Mouse (Mus musculus) ES-E14 (cell line): ENCODE measurements around the gene Dnajc6. TPM values are rescaled to one million over a fixed set of nuclear protein-coding genes. Genes with fewer than 3 reads are reported as not detected.

Experiments used
- DNase-seq: peaks from one replicate; pipeline ENCODE4 v3.0.0-alpha.2; 2013; ENCODE audit warnings: low read depth, low spot score
- H3K27ac ChIP-seq: 2 replicates; pipeline ENCODE4 v1.5.1; 2012; ENCODE audit warnings: low read depth, mild to moderate bottlenecking, low read length, moderate library complexity, mixed read lengths; ENCODE audit not compliant: poor library complexity, insufficient read depth, severe bottlenecking
- H3K36me3 ChIP-seq: 2 replicates; pipeline ENCODE4 v1.6.1; 2012; ENCODE audit warnings: mild to moderate bottlenecking, low read length, moderate library complexity, mixed read lengths; ENCODE audit not compliant: control insufficient read depth, poor library complexity, insufficient read depth, severe bottlenecking
- H3K4me1 ChIP-seq, 2 experiments: fragments of 150-350 bp in 1 of 2; sonication (generic) in 1 of 2; 2 replicates each; pipeline ENCODE4 v1.6.1; 2012; ENCODE audit warnings: low read length in 2 of 2, mild to moderate bottlenecking in 1 of 2, mixed read lengths in 1 of 2; ENCODE audit not compliant: control insufficient read depth in 2 of 2, insufficient read depth in 2 of 2, poor library complexity in 1 of 2
- H3K4me3 ChIP-seq, 2 experiments: fragments of 150-350 bp in 1 of 2; sonication (generic) in 1 of 2; 2 replicates each; pipeline ENCODE4 v1.5.1; 2012; ENCODE audit warnings: low read length in 2 of 2, low read depth in 1 of 2, mild to moderate bottlenecking in 1 of 2, mixed read lengths in 1 of 2; ENCODE audit not compliant: insufficient read depth in 1 of 2, poor library complexity in 1 of 2, severe bottlenecking in 1 of 2
- H3K9ac ChIP-seq: 2 replicates; pipeline ENCODE4 v1.6.1; 2012; ENCODE audit warnings: low read depth, mild to moderate bottlenecking, low read length, mixed read lengths; ENCODE audit not compliant: poor library complexity, insufficient read depth, severe bottlenecking
- H3K9me3 ChIP-seq: fragments of 150-350 bp; sonication (generic); 2 replicates; pipeline ENCODE4 v1.6.1; 2012; ENCODE audit warnings: low read depth, mild to moderate bottlenecking, low read length; ENCODE audit not compliant: control insufficient read depth, insufficient read depth
- CHD2 ChIP-seq: IDR thresholded peaks from 2 replicates; pipeline ENCODE4 v1.6.1; 2014; ENCODE audit warnings: mild to moderate bottlenecking, low read depth, low read length, inconsistent platforms
- HCFC1 ChIP-seq: IDR thresholded peaks from 2 replicates; pipeline ENCODE4 v1.6.1; 2012; ENCODE audit warnings: low read length, inconsistent platforms, borderline replicate concordance; ENCODE audit not compliant: insufficient read depth
- MAFK ChIP-seq: IDR thresholded peaks from 2 replicates; pipeline ENCODE4 v1.6.1; 2014; ENCODE audit warnings: mild to moderate bottlenecking, low read depth, low read length, inconsistent platforms; ENCODE audit not compliant: insufficient read depth
- ZC3H11A ChIP-seq: IDR thresholded peaks from 2 replicates; pipeline ENCODE4 v1.6.1; 2012; ENCODE audit warnings: low read depth, mild to moderate bottlenecking, inconsistent platforms, low read length, borderline replicate concordance
- ZNF384 ChIP-seq: IDR thresholded peaks from 2 replicates; pipeline ENCODE4 v1.6.1; 2012; ENCODE audit warnings: low read depth, low read length, inconsistent platforms
- in situ Hi-C, 2 experiments: fragments of 600-800 bp; cut with MboI; formaldehyde crosslinking; loops; one replicate each; pipeline ENCODE4 v1.15.1; 2025; ENCODE audit warnings: low sequenced_read_pairs in 2 of 2, inconsistent platforms in 1 of 2; ENCODE audit not compliant: unreplicated experiment in 2 of 2
- total RNA-seq: library from RNA; depleted of rRNA; stranded (reverse); fragments of 300-350 nt; gene quantifications from 2 replicates; pipeline ENCODE4 v1.2.3, GENCODE M21; 2012

The Dnajc6 gene
- total RNA-seq, 1 experiment, result 7.2 TPM

DNA sequence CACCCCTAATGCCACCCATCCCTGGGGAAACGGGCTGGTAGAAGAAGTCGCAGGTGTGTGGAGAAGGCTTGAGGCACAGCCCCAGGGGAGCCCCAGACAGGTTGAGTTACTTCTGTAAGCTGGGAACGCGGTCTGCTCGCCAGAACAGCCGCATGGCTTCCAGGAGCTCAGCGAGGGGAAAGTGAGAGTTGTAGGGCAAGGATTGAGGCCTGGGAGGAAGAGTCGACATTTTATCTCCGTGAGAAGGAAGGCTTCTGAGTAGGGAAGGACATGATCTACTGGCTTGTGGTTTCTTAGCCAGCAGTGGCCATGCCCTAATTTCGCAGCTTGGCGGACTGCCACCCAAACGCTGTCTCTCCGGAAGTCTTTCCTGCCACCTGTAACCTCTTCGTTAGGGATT is 888 bp downstream of the Dnajc6 start:
- TF ChIP-seq HCFC1 (no peak), CHD2 (no peak), ZNF384 (no peak), ZC3H11A (no peak), MAFK (no peak)
- H3K4me3 ChIP-seq, result peak overlapping the region; percentile 87 to 92
- H3K27ac ChIP-seq, result no peak overlapping the region
- H3K9ac ChIP-seq, result peak overlapping the region; percentile 62
- H3K36me3 ChIP-seq, result no peaks in the 10 kb centered on the region
- in situ Hi-C loops, result no loop called here
- peaks cover 0 to 4% of the 10 kb centered on the region in 2 experiments; a peak in 1 of 4 replicates for H3K4me1 ChIP-seq
- no peaks in the 10 kb centered on the region for H3K9me3 ChIP-seq
- no peak for DNase-seq

DNA sequence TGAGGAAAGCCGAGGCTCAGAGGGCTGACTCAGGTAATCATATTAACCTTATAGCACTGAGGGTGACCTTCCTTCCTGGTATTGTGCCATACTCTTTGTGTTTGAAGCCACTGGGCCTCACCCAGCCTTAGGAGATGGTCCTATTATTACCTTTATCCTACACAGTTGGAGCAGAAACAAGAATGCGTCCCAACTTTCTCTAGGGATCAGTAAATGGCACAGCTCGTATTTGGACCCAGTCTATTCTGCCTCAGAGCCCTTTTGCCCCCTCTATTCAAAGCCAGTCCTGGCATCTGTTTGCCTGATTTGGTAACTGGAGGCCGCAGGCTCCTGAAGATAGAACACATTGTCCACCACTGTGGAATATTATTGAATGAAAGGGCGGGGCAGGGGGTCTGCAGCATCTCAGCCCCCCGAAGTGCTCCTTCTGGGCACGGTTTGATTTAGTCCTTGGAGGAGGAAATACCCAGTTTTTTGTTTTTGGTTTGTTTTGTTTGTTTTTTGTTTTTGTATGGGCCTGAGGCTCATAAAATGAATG is 8.1 kb downstream of the Dnajc6 start:
- Histone ChIP-seq H3K36me3 (no peaks in the 10 kb centered on the region), H3K27ac (no peak overlapping the region), H3K4me1 (peaks cover 2 to 4% of the 10 kb centered on the region in 2 experiments; a peak in 3 of 4 replicates), H3K9ac (no peak overlapping the region), H3K9me3 (no peaks in the 10 kb centered on the region), H3K4me3 (no peak overlapping the region)
- TF ChIP-seq ZC3H11A (no peak), ZNF384 (no peak), CHD2 (no peak), HCFC1 (no peak), MAFK (no peak)
- in situ Hi-C loops, result no loop called here
- DNase-seq, result no peak

DNA sequence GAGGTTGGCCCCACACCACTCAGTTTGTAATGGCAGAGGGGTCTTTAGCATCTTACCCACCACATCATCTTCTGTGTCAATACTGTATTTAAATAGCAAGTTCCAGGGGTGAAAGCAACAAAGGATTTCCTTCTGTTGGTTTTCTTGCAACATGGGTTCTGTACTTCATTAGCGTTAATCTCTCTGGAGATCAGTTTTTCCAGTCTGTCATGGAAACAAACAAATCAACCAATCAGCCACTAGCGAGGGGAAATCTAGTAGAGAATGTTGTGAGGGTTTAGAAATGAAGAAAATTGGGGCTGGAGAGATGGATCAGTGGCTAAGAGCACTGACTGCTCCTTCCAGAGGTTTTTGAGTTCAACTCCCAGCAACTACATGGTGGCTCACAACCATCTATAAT is 9.5 kb downstream of the Dnajc6 start:
- no peak overlapping the region for H3K27ac ChIP-seq
- DNase-seq, result no peak
- no peak for TF ChIP-seq HCFC1
- no peak for TF ChIP-seq MAFK
- TF ChIP-seq ZNF384, result no peak
- no peak for TF ChIP-seq ZC3H11A
- no peak for TF ChIP-seq CHD2
- in situ Hi-C loops, result no loop called here
- H3K4me3 ChIP-seq, result no peak overlapping the region
- no peaks in the 10 kb centered on the region for H3K36me3 ChIP-seq
- peaks cover 4 to 5% of the 10 kb centered on the region in 2 experiments; a peak in 3 of 4 replicates for H3K4me1 ChIP-seq
- H3K9ac ChIP-seq, result no peak overlapping the region
- no peaks in the 10 kb centered on the region for H3K9me3 ChIP-seq

DNA sequence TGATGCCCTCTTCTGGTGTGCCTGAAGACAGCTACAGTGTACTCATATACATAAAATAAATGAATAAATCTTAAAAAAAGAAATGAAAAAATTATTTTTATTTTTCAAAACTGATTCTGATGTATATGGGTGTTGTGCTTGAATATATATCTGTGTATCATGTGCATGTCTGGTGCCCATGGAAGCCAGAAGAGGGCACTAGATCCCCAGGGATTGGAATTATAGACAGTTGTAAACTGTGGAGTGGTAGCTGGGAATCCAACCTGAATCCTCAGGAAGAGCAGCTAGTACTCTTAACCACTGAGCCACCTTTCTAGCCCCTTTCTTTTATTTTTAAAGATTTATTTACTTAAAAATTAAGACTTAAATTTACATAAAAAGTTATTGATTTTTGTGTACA is 9.9 kb downstream of the Dnajc6 start:
- Histone ChIP-seq H3K9ac (no peak overlapping the region), H3K9me3 (no peaks in the 10 kb centered on the region), H3K4me3 (no peak overlapping the region), H3K36me3 (no peaks in the 10 kb centered on the region), H3K27ac (no peak overlapping the region), H3K4me1 (peaks cover 4 to 5% of the 10 kb centered on the region in 2 experiments; a peak in 3 of 4 replicates)
- TF ChIP-seq CHD2 (no peak), ZC3H11A (no peak), ZNF384 (no peak), MAFK (no peak), HCFC1 (no peak)
- in situ Hi-C loops, result no loop called here
- DNase-seq, result no peak
